Mouse (Mus musculus): ENCODE data around the gene Ing5.
"Not testable (repeated sequence)": the region's sequence is repeated elsewhere in the genome, so short reads cannot be mapped to it uniquely, and the experiment has no call there.

DNA sequence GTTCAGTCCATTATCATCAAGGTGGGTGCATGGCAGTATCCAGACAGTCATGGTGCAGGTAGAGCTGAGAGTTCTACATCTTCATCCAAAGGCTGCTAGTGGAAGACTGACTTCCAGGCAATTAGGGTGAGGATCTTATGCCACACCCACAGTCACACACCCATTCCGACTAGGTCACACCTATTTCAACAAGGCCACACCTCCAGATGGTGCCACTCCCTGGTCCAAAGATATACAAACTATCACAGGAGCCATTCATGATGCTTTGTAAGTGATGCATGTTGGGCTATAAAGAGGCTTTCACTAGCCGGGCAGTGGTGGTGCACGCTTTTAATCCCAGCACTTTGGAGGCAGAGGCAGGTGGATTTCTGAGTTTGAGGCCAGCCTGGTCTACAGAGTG, 40.2 kb upstream of the Ing5 start:
- not testable (repeated sequence) for TF ChIP-seq CTCF (IDR thresholded peaks at IDR 0.05; ENCODE audit: borderline replicate concordance, insufficient read depth, low read depth, low read length); POLR2A (IDR thresholded peaks at IDR 0.05; ENCODE audit: borderline replicate concordance, insufficient read depth, low read length)
